Mouse (Mus musculus) common myeloid progenitor, adult 5-6 weeks (primary cell): ENCODE measurements around the gene Galnt10. TPM values are rescaled to one million over a fixed set of nuclear protein-coding genes. Genes with fewer than 3 reads are reported as not detected.

ENCODE experiments used
- ATAC-seq: replicated peaks from 2 replicates; pipeline ENCODE4 v1.8.0; 2016; ENCODE audit warnings: low read depth, mild to moderate bottlenecking, moderate TSS enrichment, inconsistent platforms; ENCODE audit not compliant: poor library complexity, severe bottlenecking
- total RNA-seq: library from RNA; stranded (forward); fragments of 200-1000, 187-1606 nt; gene quantifications from 2 replicates; pipeline ENCODE4 v1.2.3, GENCODE M21; 2017

The Galnt10 gene
- total RNA-seq, 1 experiment from 2014 or later, result 15.1 TPM

DNA sequence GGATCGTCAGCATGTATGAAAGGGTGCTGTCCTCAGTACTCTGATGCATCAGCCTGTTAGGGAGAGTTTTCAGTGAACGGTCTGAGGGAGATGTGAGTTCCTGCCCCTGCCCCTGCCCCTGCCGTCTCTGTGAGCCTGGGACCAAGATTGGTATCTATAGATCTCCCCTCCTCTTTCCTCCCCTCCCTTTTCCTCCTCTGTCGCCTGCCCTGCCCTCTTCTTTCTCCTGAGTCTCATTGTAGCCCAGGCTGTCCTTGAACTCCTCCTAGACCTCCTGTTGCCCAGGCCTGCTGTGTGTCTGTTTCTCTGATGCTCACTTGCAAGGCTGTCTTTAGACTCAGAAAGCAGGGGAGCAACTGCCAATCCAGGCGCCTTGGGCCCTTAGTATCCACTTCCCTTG, 39.6 kb downstream of the Galnt10 start:
- 0 out of 2 replicates have a peak, but pooled peaks have one; percentile 7 for ATAC-seq

DNA sequence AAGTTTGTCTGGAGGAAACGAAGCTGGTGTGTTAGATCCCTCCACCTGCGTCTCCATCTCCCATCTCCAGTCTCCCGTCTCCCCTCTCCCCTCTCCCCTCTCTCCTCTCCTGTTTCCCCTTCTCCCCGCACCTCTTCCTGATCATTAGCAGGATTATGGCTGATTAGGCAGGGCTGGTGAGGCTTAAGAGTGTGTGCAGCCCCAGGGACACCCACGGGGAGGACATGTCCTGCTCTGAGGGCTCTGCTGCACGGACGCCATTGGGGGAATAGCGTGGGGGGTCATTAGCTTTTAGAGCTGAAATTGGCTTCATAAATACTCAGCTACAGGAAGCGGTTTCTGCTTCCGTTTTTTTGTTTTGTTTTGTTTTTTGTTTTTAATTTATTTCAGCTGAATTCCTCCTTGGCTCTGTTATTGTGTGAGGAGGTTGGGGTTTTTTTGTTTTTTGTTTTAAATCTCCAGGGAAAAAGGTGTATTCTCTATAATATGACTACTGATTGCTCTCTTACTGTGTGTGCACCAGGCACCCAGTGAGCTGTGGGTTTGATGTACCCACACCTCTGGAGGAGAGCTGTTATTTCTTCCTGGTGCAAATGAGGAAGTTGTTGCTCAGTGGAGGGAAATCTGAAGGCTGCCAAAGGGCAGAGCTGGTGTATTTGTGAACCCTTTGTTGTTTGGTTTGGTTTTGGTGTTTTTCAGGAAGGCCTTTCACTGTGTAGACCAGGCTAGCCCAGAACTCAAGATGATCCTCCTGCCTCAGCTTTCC, 40.6 kb downstream of the Galnt10 start:
- peak; percentile 69 for ATAC-seq

DNA sequence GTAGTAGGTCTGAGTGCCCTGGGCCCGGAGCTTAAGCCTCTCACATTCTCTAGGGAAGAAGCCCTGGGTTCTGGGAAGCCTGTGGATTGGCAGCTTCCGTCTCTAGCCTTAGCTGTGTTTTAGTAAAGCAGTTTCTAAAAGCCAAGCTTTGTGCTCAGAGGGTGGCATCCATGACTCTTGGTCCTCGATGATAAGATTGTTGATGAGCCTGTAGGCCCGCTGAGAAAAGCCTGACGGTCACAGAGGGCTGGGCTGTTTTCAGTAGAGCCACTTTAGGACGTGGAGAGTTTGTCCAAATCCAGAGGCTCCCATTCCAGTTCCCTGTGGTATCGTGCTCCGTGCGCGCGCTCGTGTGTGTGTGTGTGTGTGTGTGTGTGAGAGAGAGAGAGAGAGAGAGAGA, 41.6 kb downstream of the Galnt10 start:
- no peak for ATAC-seq

DNA sequence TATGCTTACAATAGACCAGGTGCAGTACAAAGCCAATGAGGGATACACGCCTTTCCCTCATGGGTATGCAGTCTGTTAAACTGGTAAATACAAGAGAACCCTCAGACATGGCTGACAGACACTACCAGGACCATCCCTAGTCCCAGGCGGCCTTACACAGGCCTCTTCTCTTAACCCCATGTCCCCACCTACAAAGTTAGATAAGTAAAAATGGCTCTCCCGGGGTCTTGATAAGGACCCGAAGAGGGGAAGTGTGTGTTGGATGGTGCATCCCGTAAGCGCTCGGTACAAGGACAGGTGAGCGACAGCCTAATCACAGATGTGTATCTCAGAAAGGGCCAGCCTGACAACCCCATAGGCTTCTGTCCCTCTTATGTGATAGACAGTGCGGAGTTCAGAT, 42.0 kb downstream of the Galnt10 start:
- ATAC-seq, result no peak

DNA sequence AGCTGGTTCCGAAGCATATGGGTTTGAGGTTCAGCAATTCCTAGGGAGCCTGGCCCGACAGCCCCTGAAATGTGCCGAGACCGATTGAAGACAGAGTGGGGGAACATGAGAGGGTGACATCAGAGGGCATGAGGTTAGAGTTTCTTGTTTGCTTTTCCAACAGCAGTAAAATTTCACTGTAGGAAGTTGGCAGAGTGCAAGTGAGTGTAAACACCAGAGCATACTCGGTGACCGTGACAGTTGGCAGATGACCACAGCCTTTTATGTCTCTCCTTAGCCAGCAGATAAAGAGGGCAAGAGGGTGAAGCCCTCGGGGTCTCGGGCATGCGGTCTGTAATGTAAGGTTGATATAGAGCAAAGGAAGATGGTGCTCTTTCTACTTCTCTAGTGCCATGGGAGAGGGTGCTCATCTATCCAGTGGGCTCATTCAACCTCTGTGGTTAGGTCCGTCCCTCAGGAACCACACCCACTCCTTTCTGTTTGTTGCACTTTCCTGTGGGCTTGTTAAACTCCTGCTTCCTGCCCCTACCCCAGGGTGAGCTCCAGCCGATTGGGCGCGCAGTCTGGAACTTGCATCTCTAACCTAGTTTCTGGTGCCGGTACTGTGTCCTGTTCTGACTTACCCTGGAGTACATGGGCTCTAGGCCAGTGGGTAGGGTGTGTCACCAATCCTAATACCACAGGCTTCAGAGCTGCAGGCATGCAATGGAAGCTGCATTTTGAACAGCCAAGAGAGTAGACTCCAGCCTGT, 43.1 kb downstream of the Galnt10 start:
- ATAC-seq, result peak; percentile 53

DNA sequence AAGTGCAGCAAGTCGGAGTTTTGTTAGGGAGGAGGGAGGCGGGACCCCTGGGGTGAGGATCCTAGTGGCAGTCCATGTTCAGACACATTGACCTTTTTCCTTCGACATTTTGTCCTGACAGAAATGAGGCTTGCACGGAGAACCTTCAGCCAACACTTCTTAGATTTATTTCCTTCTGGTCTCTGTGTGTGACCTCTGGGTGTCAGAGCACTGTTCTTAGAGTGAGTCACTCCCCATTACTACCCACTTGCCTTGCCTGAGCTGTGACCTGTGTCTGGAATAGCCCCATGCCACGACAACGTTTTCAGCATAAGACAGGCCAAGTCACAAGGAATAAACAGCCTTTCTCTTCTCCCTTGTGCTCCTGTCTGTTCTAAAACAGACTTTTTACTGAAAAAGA, 44.6 kb downstream of the Galnt10 start:
- no peak for ATAC-seq

DNA sequence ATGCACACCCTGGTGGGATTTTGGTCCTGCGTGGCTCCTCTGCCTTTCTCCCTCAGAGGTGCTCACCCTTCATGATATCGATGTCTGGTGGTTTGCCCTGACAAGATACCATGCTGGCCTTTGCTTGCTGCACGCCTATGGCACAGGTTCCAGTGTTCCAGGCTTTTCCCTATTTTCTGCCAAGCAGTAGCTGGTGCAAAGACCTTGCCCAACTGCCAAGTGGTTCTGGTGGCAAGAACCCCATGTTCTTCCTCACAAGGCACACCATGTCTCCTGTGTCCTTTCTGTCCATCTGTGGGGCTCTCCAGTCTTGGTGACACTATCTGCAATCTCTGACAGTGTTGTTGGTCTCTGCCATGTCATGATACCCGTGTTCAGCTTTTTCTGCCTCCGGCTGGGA, 45.6 kb downstream of the Galnt10 start:
- ATAC-seq, result no peak

DNA sequence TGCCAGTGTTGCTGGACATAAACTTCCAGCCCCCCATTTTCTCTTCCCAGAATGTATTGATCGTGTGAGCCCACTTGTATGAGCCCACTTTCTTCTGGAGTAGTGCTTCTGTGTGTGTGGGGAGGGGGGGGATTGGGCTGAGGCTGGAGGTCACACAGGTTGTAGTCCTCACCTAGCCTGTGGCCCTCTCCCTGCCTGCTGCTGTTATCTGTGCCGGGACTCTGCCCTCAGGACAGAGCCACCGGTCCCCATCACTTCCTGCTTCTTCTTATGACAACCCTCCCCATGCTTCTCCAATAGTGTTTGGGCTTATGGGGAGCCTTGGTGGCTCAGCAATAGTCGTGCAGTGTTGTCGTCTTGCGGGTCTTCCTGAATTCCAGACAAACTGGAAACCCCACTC, 46.7 kb downstream of the Galnt10 start:
- ATAC-seq, result no peak

DNA sequence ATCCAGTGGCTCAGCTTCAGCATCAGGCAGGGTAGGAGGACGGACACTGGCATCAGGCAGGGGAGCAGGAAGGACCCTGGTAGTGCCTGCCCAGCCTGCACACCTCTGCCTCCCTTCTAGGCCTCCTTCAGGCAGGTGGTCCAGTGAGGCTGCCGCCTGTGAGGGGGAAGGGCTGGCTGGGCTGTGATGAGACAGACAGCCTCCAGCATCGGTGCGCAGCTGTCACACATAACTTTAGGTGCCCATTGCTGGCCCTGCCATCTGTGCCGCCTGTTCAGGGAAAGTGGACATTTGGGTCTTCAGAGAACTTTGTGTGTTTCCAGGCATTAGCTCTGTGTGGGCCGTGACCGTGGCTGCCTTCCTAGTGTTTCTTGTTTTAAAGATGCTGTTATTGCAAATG, 47.5 kb downstream of the Galnt10 start:
- no peak for ATAC-seq

DNA sequence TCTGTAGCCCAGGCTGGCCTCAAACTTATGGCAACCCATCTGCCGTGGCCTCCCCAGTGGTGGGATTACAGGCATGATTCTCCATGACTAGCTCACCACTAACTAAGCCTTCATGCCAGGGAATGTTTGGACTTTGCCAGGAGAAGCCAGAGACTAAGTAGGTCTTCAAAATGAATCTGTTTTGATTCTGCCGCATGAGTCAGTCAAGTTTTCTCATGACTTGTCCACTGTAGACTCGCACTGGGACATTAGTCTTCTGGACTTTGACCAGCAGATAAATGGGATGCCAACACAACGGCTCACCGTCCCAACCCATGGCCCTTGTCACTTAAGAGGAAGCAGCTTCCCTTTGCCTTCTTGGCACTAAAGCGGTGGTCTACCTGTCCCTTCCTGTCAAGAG, 49.2 kb downstream of the Galnt10 start:
- no peak for ATAC-seq

DNA sequence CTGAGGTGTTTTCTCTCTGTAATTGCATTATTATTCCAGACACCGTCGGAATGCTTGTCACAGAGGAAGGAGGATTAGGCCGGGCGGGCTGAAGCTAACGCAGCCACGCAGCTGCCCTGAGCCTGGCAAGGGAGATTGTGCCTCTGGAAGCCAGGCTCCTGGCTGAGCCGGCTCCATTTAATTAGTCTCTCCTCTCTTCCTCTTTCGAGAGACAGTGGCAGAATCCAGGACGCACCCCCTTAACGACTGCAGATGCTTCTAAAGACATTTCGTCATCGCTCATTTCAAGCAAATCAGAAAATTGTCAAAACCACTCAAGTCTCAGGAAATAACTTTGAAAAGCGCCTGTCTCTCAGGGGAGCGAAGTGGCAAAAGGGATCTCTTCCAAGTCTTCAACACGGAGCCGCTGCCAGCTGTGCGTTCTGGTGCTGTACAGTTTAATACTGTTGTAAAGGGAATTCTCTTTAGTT, 51.0 kb downstream of the Galnt10 start:
- peak; percentile 37 for ATAC-seq

DNA sequence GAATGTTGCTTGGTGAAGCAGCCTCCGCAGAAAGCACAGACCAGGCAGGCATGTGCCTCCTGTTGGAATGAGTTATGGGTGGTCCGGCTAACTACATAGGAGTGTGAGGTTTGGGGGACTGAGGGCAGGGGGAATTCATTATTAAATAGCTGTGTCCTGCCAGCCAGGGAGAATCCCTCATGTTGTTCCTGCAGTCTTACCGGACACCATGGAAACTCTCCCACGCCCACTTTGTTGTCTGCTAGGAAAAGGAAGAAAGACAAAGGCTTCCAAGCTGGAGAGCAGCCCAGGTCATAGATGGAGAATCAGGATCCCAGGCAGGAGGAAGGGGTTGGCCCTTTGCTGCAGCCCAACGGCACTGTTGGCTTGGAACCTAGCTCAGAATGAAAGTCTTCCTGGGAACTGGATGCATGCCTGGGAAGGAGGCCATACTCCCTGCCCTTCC, 51.6 kb downstream of the Galnt10 start:
- no peak for ATAC-seq

DNA sequence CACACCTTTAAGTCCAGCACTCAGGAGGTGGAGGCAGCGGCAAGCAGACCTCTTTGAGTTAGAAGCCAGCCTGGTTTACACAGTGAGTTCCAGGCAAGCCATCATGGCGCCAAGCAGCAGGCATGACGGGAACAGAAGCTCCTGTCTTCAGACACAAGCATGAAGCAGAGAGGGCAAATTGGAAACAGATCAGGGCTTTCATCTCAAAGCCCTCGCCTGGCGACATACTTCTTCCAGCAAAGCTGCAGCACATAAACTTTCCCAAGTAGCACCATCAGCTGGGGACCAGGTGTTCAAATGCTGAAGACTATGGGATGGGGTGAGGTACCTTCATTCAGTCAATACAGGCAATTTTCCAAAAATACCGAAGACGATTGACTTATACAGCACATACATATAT, 54.9 kb downstream of the Galnt10 start:
- ATAC-seq, result no peak

DNA sequence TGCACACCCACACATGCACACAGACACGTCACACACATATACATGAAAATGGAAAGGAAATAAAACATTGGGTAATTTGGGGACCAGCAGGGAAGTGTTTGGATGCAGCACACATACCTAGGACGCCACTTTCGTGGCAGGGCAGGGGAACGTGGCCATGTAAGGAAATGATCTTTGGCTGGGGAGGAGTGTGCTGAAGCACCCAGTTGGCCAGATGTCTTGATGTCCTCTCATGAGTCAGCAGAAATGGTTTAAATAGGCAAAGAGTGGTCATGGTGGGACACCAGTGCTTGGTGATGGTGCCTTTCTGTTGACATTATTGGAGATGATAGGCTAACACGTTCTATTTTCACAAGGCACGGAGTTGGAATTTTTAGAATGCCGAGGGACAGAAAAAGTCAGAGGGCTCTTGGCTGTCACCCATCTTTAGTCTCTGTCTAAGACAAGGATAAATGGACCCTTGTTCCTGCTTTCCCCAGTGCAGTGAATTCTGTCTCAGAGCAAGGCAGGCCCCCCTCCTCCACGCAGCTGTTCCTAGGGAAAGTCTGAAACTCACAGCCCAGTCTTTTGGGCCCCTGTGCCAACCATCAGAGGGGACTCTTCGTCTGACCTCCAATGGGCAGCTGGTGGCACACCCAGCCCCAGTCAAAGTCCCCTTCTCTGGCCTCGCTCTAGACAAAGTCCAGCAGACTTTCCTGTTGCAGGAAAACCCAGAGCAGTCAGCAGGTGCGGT, 56.1 kb downstream of the Galnt10 start:
- ATAC-seq, result no peak

DNA sequence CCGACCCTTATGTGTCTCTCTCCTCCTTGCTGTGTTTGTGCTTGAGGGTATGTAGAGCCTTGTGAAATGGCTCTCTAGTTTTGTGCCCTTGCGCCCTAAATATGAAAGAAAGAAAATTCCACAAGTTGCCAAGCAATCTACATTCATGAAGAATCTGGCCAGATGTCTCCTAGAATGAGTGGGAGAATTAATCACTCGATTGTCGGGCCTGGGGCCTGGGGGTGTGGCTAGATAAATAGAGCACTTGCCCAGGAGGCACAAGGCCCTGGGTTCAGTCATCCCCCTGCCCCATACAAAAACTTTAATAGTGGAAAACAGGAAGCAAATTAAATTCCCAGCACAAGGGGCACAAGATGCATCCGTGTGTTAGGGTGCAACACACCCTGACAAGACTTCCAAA, 56.7 kb downstream of the Galnt10 start:
- ATAC-seq, result no peak

DNA sequence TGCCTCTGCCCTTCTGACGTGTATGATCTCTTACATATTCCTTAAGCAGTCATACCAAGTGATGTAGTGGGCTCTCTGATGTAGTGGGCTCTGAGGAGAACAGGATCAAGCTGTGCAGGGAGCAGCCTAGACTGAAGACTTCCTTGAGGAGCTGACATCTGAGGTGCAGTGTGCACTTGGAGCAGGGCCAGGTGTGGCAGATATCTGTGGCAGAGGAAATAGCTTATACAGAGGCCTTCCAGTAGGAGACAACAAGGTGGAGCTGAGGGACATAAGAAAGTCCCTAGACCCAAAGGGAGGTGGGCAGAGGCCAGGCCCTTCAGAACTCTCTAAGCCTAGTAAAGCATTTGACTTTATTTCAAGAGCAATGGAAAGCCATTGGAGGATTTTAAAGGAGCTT, 61.4 kb downstream of the Galnt10 start:
- no peak for ATAC-seq

DNA sequence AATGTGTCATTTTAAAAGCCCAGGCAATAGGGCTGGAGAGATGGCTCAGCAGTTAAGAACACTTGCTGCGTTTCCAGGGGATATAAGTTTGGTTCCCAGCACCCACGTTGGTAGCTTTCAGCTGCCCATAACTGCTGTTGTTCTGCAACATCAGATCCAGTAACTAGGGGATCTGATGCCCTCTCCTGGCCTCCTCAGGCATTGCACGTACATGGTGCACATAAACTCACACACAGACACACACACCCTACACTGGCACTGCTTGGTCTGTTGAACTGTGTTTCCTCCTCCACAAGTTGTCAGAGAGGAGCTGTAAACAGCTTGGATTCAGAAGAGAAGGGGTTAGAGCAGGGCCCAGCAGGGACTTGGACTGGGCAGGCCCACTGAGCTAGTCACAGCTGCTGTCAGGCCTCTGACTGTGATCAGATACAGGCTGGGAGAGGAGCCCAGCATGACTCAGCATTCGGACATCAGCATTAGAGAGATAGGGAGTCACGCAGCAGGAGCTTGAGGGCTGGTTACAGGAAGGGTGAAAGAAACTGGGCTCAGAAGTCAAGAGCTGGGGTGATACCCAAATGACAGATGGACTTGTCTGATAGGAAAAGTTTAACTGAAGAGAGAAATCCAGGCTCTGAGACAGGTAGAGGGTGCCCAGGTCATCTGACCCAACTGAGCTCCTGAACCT, 62.0 kb downstream of the Galnt10 start:
- peak; percentile 57 for ATAC-seq

DNA sequence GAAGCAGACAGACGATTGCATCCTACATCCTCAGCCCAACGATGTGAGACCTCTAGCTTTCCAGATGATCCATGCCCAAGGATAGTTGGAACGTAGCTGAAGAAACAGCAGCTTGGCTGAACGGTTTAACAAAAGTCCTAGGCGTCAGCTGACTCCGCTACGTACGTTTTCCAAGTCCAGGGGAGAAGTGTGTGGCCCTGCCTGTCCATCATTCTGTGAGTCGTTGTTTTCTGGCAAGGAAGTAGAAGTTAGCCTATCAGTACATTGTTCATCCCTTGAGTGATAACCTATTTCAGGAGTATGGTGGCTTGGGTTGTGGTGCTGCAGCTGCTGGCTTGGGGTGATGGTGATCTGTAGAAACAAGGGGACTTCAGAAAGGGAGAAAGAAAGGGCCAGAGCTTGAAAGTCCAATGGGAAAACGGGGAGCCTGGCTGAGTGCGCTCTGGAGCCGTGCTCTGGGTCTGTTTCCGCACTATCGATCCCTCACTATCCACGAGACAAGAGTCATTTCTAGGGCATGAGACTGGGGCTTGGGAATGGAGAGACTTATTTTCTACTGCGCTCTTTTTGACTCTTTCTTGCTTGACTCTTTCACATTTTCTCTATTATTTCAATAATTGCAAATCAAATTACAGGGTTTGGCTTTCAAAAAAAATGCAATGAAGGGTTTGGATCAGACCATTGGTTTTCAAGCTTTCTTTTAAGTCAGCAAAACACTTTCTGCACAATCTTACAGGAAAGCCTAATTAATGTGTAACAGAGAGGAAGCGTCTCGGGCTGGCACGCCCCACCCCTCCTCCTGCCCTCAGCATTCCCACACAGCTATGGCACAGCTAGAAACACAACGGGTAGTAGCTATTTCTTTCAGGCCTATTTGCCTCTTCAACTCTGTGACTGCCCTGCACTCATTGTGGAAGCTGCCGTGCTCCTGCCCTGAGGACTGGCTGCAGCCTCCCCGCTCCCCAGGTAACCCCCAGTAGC, 63.2 kb downstream of the Galnt10 start:
- no peak for ATAC-seq

DNA sequence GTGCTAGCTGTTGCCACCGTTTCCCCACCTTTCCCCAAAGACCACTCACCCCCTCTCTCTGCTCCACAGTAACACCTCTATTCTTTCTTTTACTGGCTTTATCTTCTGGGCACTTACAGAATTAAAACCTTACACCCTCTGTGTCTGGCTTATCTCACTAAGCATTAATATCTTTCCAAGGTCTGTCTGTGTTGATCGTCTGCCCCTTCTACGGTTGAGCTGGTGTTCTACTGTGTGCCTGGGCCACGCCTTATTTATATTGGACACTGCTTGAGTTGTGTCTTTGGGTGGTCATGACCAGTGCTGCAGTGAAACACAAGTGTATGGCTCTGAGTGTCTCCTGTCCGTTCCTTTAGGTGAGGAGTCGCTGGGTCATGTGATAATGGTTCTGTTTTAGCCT, 68.7 kb downstream of the Galnt10 start:
- no peak for ATAC-seq
